In the genomic region with DNA sequence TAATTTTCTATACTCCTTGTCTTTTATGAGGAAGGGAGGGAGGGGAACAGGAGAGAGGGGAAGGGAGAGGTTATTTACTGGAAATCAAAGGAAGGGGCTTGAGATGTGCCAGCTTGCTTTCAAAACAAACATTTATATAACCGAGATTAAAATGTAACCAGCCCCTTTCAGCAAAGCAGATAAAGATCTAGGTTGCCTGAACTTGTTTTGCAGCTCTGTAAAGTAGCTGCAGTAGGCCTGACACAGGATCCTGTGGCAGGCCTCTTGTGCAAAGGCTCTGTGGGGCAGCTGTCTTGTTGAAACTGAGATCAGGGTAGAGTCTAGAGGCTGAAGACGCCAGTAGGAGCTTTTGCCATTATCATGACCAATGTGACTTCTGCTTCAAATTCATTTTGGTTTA, we compare ENCODE assay signal across 20 mouse cellular contexts.
DNase-seq lines count a peak whose midpoint lies in the region; ATAC-seq and TF ChIP-seq lines count a peak whose summit lies in the region.
"Had no signal": no experiment of that assay in that cellular context is flagged by ENCODE, and none has a peak within 500 bp of the region (broad histone marks: within the 10 kb centered on the region; RNA-seq: fewer than 3 reads in every experiment).

No protein-coding gene starts in this region.

- H3K27ac ChIP-seq in kidney, embryonic 15.5 days: peak overlapping the region; percentile 71
- no peak overlapping the region for H3K27ac ChIP-seq in lung, embryonic 14.5 days (ENCODE audit: low read depth)
- H3K27ac ChIP-seq: embryonic facial prominence, embryonic 15.5 days; forebrain, embryonic 10.5 days; heart, embryonic 13.5 days had no signal

- H3K4me2 ChIP-seq in kidney, embryonic 15.5 days: no peak overlapping the region
- no peak overlapping the region for H3K4me2 ChIP-seq in lung, embryonic 14.5 days
- H3K4me2 ChIP-seq: embryonic facial prominence, embryonic 15.5 days; heart, embryonic 13.5 days had no signal

- WGBS in kidney, embryonic 15.5 days: 45% methylated on average over 2 of the region's 2 CpGs
- 32% methylated on average over 2 of the region's 2 CpGs for WGBS in lung, embryonic 14.5 days

- peaks cover 2% of the 10 kb centered on the region; the same call in 1 of the 2 replicates for H3K4me1 ChIP-seq in kidney, embryonic 15.5 days
- no peaks in the 10 kb centered on the region for H3K4me1 ChIP-seq in lung, embryonic 14.5 days (ENCODE audit: insufficient read depth)

- H3K9me3 ChIP-seq in kidney, embryonic 15.5 days (replicated peaks): no peaks in the 10 kb centered on the region
- H3K9me3 ChIP-seq in lung, embryonic 14.5 days (ENCODE audit: low read depth, low read length): no peaks in the 10 kb centered on the region
- H3K9me3 ChIP-seq: embryonic facial prominence, embryonic 15.5 days; forebrain, embryonic 10.5 days; heart, embryonic 13.5 days had no signal

- ATAC-seq in kidney, embryonic 15.5 days (replicated peaks; ENCODE audit: low FRiP score): peak; percentile 60
- no peak for ATAC-seq in lung, embryonic 14.5 days (ENCODE audit: insufficient read depth)
- ATAC-seq in frontal cortex, adult (ENCODE audit: low TSS enrichment): no peak
- ATAC-seq: forebrain, embryonic 14.5 days had no signal

- H3K9ac ChIP-seq in kidney, embryonic 15.5 days: no peak overlapping the region
- no peak overlapping the region for H3K9ac ChIP-seq in lung, embryonic 14.5 days
- H3K9ac ChIP-seq: embryonic facial prominence, embryonic 15.5 days; heart, embryonic 13.5 days had no signal

- no peak for DNase-seq in kidney, postnatal 10 days
- DNase-seq in lung, embryonic 14.5 days: peak; percentile 17
- no peak for DNase-seq in lung, postnatal 10 days
- DNase-seq in urinary bladder, postnatal 14 days (ENCODE audit: low spot score): peak; percentile 46
- DNase-seq in urinary bladder, postnatal 10 days (ENCODE audit: low spot score): no peak
- DNase-seq: adrenal gland, adult 2 months; adrenal gland, postnatal 25 days; cerebellum, adult 18-20 months; cerebellum, adult 9-11 months; cerebellum, postnatal 36 days; gastrocnemius, postnatal 36 days; heart, adult 11 months; heart, postnatal 36 days had no signal

- H3K27me3 ChIP-seq in kidney, embryonic 15.5 days: no peaks in the 10 kb centered on the region
- H3K27me3 ChIP-seq in lung, embryonic 14.5 days (ENCODE audit: insufficient read depth, low read length): no peaks in the 10 kb centered on the region
- H3K27me3 ChIP-seq: embryonic facial prominence, embryonic 15.5 days; heart, embryonic 13.5 days had no signal

- no peak overlapping the region for H3K4me3 ChIP-seq in kidney, embryonic 15.5 days (replicated peaks)
- no peak overlapping the region for H3K4me3 ChIP-seq in lung, embryonic 14.5 days (ENCODE audit: low read depth, low read length)
- H3K4me3 ChIP-seq: embryonic facial prominence, embryonic 15.5 days; erythroblast, embryonic 14.5 days; forebrain, embryonic 10.5 days; heart, embryonic 13.5 days had no signal

- TF ChIP-seq CTCF in lung, embryonic 14.5 days (IDR thresholded peaks at IDR 0.05; ENCODE audit: low read depth): no peak

- no peaks in the 10 kb centered on the region for H3K36me3 ChIP-seq in kidney, embryonic 15.5 days
- no peaks in the 10 kb centered on the region for H3K36me3 ChIP-seq in lung, embryonic 14.5 days (ENCODE audit: insufficient read depth)
- H3K36me3 ChIP-seq: embryonic facial prominence, embryonic 15.5 days; forebrain, embryonic 10.5 days; heart, embryonic 13.5 days had no signal

Comparison
In these comparisons a context has a peak if more than half of its experiments do, and no peak if none do; other contexts are left out.
1. DNase-seq: peak in lung, embryonic 14.5 days (single experiment) and urinary bladder, postnatal 14 days (single experiment); none in kidney, postnatal 10 days (single experiment), lung, postnatal 10 days (single experiment) and urinary bladder, postnatal 10 days (single experiment).